Mouse (Mus musculus): ENCODE results near the gene Ints5. TPM values are rescaled to one million over a fixed set of nuclear protein-coding genes. Genes with fewer than 3 reads are reported as not detected.
A peak's percentile ranks its signal among the peaks of the same experiment; 100 is the strongest.
"Not testable (repeated sequence)": the region's sequence is repeated elsewhere in the genome, so short reads cannot be mapped to it uniquely, and the experiment has no call there.

Gene Ints5
- total and polyA plus RNA-seq, 2 experiments from 2014 or later, result 23.8 to 46.3 TPM

- no peak overlapping the region for H3K4me2 ChIP-seq (ENCODE audit: low read depth, low read length)
- no peak for TF ChIP-seq CTCF (IDR thresholded peaks at IDR 0.05; ENCODE audit: low read depth)
- H3K27me3 ChIP-seq (ENCODE audit: insufficient read depth, low read length), result no peaks in the 10 kb centered on the region
- ATAC-seq, result no peak
- no peak overlapping the region for H3K4me3 ChIP-seq (ENCODE audit: low read length)
- H3K36me3 ChIP-seq (ENCODE audit: insufficient read depth, low read length), result peaks cover 9% of the 10 kb centered on the region; the same call in 1 of the 2 replicates
- H3K9me3 ChIP-seq (ENCODE audit: low read length), result no peaks in the 10 kb centered on the region
- no peak overlapping the region for H3K27ac ChIP-seq
- WGBS, result 77% methylated on average over 3 of the region's 3 CpGs
- H3K4me1 ChIP-seq (ENCODE audit: insufficient read depth, low read length), result no peaks in the 10 kb centered on the region
- DNase-seq (ENCODE audit: low spot score), result no peak
- H3K9ac ChIP-seq (replicated peaks; ENCODE audit: low read length), result no peak overlapping the region
Observed at GRCm38 (mm10) chr19:8853117-8853516, 39.7 kb upstream of the Ints5 start.

DNA sequence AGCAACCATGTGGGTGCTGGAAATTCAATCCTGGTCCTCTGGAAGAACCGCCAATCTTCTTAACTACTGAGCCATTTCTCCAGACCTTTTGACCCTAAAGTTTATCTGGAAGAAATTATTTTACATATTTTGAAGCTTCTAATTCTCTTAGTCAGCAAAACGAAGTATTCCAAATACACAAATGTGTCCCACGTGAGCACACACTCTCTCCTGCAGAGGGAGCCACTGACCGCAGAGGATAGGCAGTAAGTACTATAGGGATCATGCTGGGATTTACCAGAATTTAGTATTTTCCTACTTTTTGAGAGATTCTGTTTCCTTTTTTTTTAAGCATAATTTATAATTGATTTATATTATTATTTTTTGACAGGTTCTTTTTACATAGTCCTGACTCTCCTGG lies 35.1 kb upstream of the Ints5 start:
- DNase-seq (ENCODE audit: low spot score), result peak; percentile 65
- Histone ChIP-seq H3K36me3 (ENCODE audit: insufficient read depth, low read length) (no peaks in the 10 kb centered on the region), H3K9me3 (ENCODE audit: low read length) (no peaks in the 10 kb centered on the region), H3K4me3 (ENCODE audit: low read length) (no peak overlapping the region), H3K9ac (replicated peaks; ENCODE audit: low read length) (no peak overlapping the region), H3K4me2 (ENCODE audit: low read depth, low read length) (no peak overlapping the region), H3K27me3 (ENCODE audit: insufficient read depth, low read length) (no peaks in the 10 kb centered on the region), H3K27ac (no peak overlapping the region), H3K4me1 (ENCODE audit: insufficient read depth, low read length) (no peaks in the 10 kb centered on the region)
- ATAC-seq, result no peak
- TF ChIP-seq CTCF (IDR thresholded peaks at IDR 0.05; ENCODE audit: low read depth), result peak; percentile 64
- WGBS, result 41% methylated on average over 4 of the region's 4 CpGs

GRCm38 (mm10) chr19:8859018-8859417 lies 33.8 kb upstream of the Ints5 start:
- H3K4me2 ChIP-seq (ENCODE audit: low read depth, low read length), result no peak overlapping the region
- H3K27me3 ChIP-seq (ENCODE audit: insufficient read depth, low read length), result no peaks in the 10 kb centered on the region
- DNase-seq (ENCODE audit: low spot score), result peak; percentile 27
- no peak overlapping the region for H3K9ac ChIP-seq (replicated peaks; ENCODE audit: low read length)
- H3K36me3 ChIP-seq (ENCODE audit: insufficient read depth, low read length), result no peaks in the 10 kb centered on the region
- no peaks in the 10 kb centered on the region for H3K4me1 ChIP-seq (ENCODE audit: insufficient read depth, low read length)
- ATAC-seq, result no peak
- H3K4me3 ChIP-seq (ENCODE audit: low read length), result no peak overlapping the region
- peak; percentile 52 for TF ChIP-seq CTCF (IDR thresholded peaks at IDR 0.05; ENCODE audit: low read depth)
- no peak overlapping the region for H3K27ac ChIP-seq
- no peaks in the 10 kb centered on the region for H3K9me3 ChIP-seq (ENCODE audit: low read length)
- WGBS, result 17% methylated on average over 1 of the region's 1 CpGs

DNA sequence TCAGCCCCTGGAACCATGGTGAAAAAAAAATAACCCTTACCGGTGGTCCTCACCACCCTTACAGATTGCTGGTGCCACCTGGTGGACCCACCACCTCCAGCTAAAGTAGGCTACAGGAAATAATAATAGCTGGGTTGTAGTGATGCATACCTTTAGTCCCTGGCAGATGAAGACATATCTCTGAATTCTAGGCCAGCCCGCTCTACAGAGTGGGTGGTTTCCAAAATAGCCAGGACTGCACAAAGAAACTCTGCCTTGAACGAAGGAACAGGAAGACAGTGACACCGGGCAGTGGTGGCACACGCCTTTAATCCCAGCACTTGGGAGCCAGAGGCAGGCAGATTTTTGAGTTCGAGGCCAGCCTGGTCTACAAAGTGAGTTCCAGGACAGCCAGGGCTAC lies 28.5 kb upstream of the Ints5 start:
- H3K27me3 ChIP-seq (ENCODE audit: insufficient read depth, low read length), result no peaks in the 10 kb centered on the region
- H3K36me3 ChIP-seq (ENCODE audit: insufficient read depth, low read length), result no peaks in the 10 kb centered on the region
- 86% methylated on average over 6 of the region's 6 CpGs for WGBS
- H3K27ac ChIP-seq, result no peak overlapping the region
- DNase-seq (ENCODE audit: low spot score), result no peak
- no peak; the same call in 1 of the 2 replicates for TF ChIP-seq CTCF (IDR thresholded peaks at IDR 0.05; ENCODE audit: low read depth)
- no peak overlapping the region for H3K9ac ChIP-seq (replicated peaks; ENCODE audit: low read length)
- H3K4me3 ChIP-seq (ENCODE audit: low read length), result no peak overlapping the region
- no peak overlapping the region for H3K4me2 ChIP-seq (ENCODE audit: low read depth, low read length)
- no peaks in the 10 kb centered on the region for H3K9me3 ChIP-seq (ENCODE audit: low read length)
- no peaks in the 10 kb centered on the region for H3K4me1 ChIP-seq (ENCODE audit: insufficient read depth, low read length)
- no peak for ATAC-seq

GRCm38 (mm10) chr19:8870381-8870780 lies 22.4 kb upstream of the Ints5 start:
- not testable (repeated sequence) for H3K4me3 ChIP-seq (ENCODE audit: low read length); H3K9ac ChIP-seq (replicated peaks; ENCODE audit: low read length); H3K4me1 ChIP-seq (ENCODE audit: insufficient read depth, low read length); H3K27me3 ChIP-seq (ENCODE audit: insufficient read depth, low read length); DNase-seq (ENCODE audit: low spot score); H3K9me3 ChIP-seq (ENCODE audit: low read length); H3K27ac ChIP-seq; ATAC-seq
- peak overlapping the region; percentile 91; the same call in 1 of the 2 replicates for H3K4me2 ChIP-seq (ENCODE audit: low read depth, low read length)
- H3K36me3 ChIP-seq (ENCODE audit: insufficient read depth, low read length), result peaks cover 17% of the 10 kb centered on the region; the same call in 1 of the 2 replicates
- WGBS, result 79% methylated on average over 3 of the region's 3 CpGs

DNA sequence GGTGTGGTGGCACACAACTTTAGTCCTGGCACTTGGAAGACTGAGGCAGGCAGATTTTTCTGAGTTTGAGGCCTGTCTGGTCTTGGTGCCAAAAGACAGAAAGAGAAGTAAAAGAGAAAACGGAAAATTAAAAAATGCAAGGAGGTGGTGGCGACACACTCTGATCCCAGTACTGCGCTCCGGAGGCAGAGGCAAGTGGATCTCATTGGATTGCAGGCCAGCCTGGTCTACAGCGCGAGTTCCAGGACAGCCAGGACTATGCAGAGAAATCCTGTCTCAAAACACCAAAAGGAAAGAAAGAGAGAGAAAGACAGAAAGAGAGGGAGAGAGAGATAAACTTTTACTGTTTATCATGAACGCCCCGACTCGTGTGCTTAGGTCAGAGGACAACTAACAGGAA lies 22.0 kb upstream of the Ints5 start:
- H3K4me1 ChIP-seq (ENCODE audit: insufficient read depth, low read length), result peaks cover 5% of the 10 kb centered on the region; the same call in 1 of the 2 replicates
- H3K9ac ChIP-seq (replicated peaks; ENCODE audit: low read length), result peak overlapping the region; percentile 95
- TF ChIP-seq CTCF (IDR thresholded peaks at IDR 0.05; ENCODE audit: low read depth), result no peak
- no peaks in the 10 kb centered on the region for H3K9me3 ChIP-seq (ENCODE audit: low read length)
- peak overlapping the region; percentile 98 for H3K4me3 ChIP-seq (ENCODE audit: low read length)
- no peaks in the 10 kb centered on the region for H3K27me3 ChIP-seq (ENCODE audit: insufficient read depth, low read length)
- 60% methylated on average over 9 of the region's 9 CpGs for WGBS
- H3K36me3 ChIP-seq (ENCODE audit: insufficient read depth, low read length), result peaks cover 21% of the 10 kb centered on the region; the same call in 1 of the 2 replicates
- DNase-seq (ENCODE audit: low spot score) (no peak), ATAC-seq (peak; percentile 28)
- peak overlapping the region; percentile 91 for H3K4me2 ChIP-seq (ENCODE audit: low read depth, low read length)
- peak overlapping the region; percentile 79 for H3K27ac ChIP-seq

DNA sequence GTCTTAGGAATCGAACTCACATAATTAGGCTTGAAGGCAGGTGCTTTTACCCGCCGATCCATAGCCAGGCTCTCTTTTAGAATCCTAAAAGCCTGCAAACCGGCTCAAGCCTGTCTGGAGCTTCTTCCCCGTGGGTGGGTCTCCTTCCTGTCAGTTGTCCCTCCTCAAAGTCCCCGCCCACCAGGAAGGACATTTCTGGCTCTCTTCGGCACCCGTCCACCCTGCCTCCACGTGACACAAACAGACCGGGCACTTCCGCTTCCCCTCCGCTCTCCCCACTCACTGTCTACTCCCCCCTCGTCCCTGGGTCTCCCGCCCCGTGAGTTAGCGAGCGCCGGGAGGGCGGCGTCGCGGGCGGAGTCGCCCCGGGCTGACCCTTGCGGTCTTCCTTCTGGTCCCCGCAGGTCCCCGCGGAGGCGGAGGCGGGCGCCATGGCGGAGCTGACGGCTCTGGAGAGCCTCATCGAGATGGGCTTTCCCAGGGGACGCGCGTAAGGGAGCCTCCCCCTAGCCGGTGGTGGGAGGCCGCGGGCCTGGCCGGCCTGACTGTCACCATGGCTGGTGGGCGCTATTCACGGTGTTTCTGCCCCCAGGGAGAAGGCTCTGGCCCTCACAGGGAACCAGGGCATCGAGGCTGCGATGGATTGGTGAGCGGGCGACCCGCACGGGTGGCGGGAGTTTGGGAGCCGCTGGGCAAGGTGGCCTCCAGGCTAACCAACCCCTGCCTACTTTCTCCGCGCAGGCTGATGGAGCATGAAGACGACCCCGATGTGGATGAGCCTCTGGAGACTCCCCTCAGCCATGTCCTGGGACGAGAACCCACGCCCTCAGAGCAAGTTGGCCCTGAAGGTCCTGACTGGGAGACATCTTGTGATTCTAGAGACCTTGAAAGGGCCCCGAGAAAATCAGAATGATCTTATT lies 21.3 kb upstream of the Ints5 start, which contains the start of gene Ubxn1:
Gene Ubxn1 (plus strand): TSS at position 230 of the 920 bp plus-strand sequence.
- TF ChIP-seq CTCF (IDR thresholded peaks at IDR 0.05; ENCODE audit: low read depth), result no peak
- peak within 1 kb of the TSS; percentile 95 for H3K9ac ChIP-seq (replicated peaks; ENCODE audit: low read length)
- ATAC-seq (peak; percentile 99), DNase-seq (ENCODE audit: low spot score) (peak; percentile 97)
- peak within 1 kb of the TSS; percentile 91 for H3K4me2 ChIP-seq (ENCODE audit: low read depth, low read length)
- peaks cover 5% of the 10 kb centered on the region; the same call in 1 of the 2 replicates for H3K4me1 ChIP-seq (ENCODE audit: insufficient read depth, low read length)
- no peaks in the 10 kb centered on the region for H3K27me3 ChIP-seq (ENCODE audit: insufficient read depth, low read length)
- peaks cover 21% of the 10 kb centered on the region; the same call in 1 of the 2 replicates for H3K36me3 ChIP-seq (ENCODE audit: insufficient read depth, low read length)
- 1% methylated on average over 58 of the region's 59 CpGs for WGBS
- H3K9me3 ChIP-seq (ENCODE audit: low read length), result no peaks in the 10 kb centered on the region
- peak within 1 kb of the TSS; percentile 86 for H3K27ac ChIP-seq
- peak within 1 kb of the TSS; percentile 98 for H3K4me3 ChIP-seq (ENCODE audit: low read length)

All from hindbrain, postnatal 0 days (tissue).